Mouse (Mus musculus) heart, embryonic 16.5 days (tissue): Measurements from ENCODE around the gene Gopc. TPM values are rescaled to one million over a fixed set of nuclear protein-coding genes. Genes with fewer than 3 reads are reported as not detected.
A peak's percentile ranks its signal among the peaks of the same experiment; 100 is the strongest.

Source experiments
- ATAC-seq: fragments of 200-750 bp; cut with Nextera tagmentation; replicated peaks from 2 replicates; pipeline ENCODE4 v1.8.0; 2017; ENCODE audit warnings: moderate number of reproducible peaks; ENCODE audit not compliant: insufficient read depth, low FRiP score; ENCODE audit errors: extremely low read depth
- H3K27ac ChIP-seq: fragments of 300-500 bp; sonication (generic); 2 replicates; pipeline ENCODE4 v1.5.1; 2014; ENCODE audit warnings: mild to moderate bottlenecking, low read length, control low read depth, moderate library complexity
- H3K27me3 ChIP-seq: fragments of 300-500 bp; sonication (generic); 2 replicates; pipeline ENCODE4 v1.6.1; 2014; ENCODE audit warnings: low read length, mixed read lengths; ENCODE audit not compliant: control insufficient read depth, insufficient read depth
- H3K36me3 ChIP-seq: fragments of 300-500 bp; sonication (generic); 2 replicates; pipeline ENCODE4 v1.6.1; 2014; ENCODE audit not compliant: control insufficient read depth, insufficient read depth
- H3K4me1 ChIP-seq: fragments of 300-500 bp; sonication (generic); 2 replicates; pipeline ENCODE4 v1.6.1; 2014; ENCODE audit warnings: low read length, mixed read lengths; ENCODE audit not compliant: control insufficient read depth, insufficient read depth
- H3K4me2 ChIP-seq: fragments of 300-500 bp; sonication (generic); 2 replicates; pipeline ENCODE4 v1.6.1; 2014; ENCODE audit warnings: low read depth, mild to moderate bottlenecking, control low read depth, low read length
- H3K4me3 ChIP-seq: fragments of 300-500 bp; sonication (generic); 2 replicates; pipeline ENCODE4 v1.5.1; 2014; ENCODE audit warnings: mild to moderate bottlenecking, control low read depth, low read length
- H3K9ac ChIP-seq: fragments of 300-500 bp; sonication (generic); 2 replicates; pipeline ENCODE4 v1.6.1; 2014; ENCODE audit warnings: low read length, control low read depth
- H3K9me3 ChIP-seq: fragments of 300-500 bp; sonication (generic); replicated peaks from 2 replicates; pipeline ENCODE4 v1.6.1; 2016; ENCODE audit warnings: low read length; ENCODE audit not compliant: control insufficient read depth
- WGBS: fragments of 180-500 bp; shearing (Covaris S2); extraction: QIAGEN DNeasy Blood & Tissue Kit; methylation state at CpG from one replicate; pipeline ENCODE4 v1.1.7; 2014; 5-methylcytosine and 5-hydroxymethylcytosine counted together
- polyA plus RNA-seq: library from polyadenylated mRNA; unstranded; fragments of >200 nt; fragmentation: Nextera tagmentation; extraction: Ambion mirVana; gene quantifications from 2 replicates; pipeline ENCODE4 v1.2.1, GENCODE M21; 2015

Gopc gene
- polyA plus RNA-seq, 1 experiment from 2014 or later, result 14.3 TPM

- Histone ChIP-seq H3K4me2 (no peak overlapping the region), H3K27ac (no peak overlapping the region), H3K4me3 (no peak overlapping the region), H3K4me1 (no peaks in the 10 kb centered on the region), H3K36me3 (no peaks in the 10 kb centered on the region), H3K9ac (no peak overlapping the region), H3K9me3 (no peaks in the 10 kb centered on the region), H3K27me3 (no peaks in the 10 kb centered on the region)
- WGBS, result 84% methylated on average over 3 of the region's 3 CpGs
- no peak for ATAC-seq
Measured at GRCm38 (mm10) chr10:52396647-52397046, 14.7 kb upstream of the Gopc start.

GRCm38 (mm10) chr10:52391208-52391607 lies 9.3 kb upstream of the Gopc start:
- no peak overlapping the region for H3K4me2 ChIP-seq
- H3K36me3 ChIP-seq, result no peaks in the 10 kb centered on the region
- no peaks in the 10 kb centered on the region for H3K4me1 ChIP-seq
- H3K27me3 ChIP-seq, result no peaks in the 10 kb centered on the region
- WGBS, result 62% methylated on average over 2 of the region's 2 CpGs
- ATAC-seq, result no peak
- H3K4me3 ChIP-seq, result no peak overlapping the region
- no peaks in the 10 kb centered on the region for H3K9me3 ChIP-seq
- no peak overlapping the region for H3K9ac ChIP-seq
- no peak overlapping the region for H3K27ac ChIP-seq

GRCm38 (mm10) chr10:52389438-52389837 lies 7.5 kb upstream of the Gopc start:
- Histone ChIP-seq H3K27me3 (no peaks in the 10 kb centered on the region), H3K9ac (no peak overlapping the region), H3K4me2 (no peak overlapping the region), H3K36me3 (no peaks in the 10 kb centered on the region), H3K9me3 (no peaks in the 10 kb centered on the region), H3K4me3 (no peak overlapping the region), H3K4me1 (peaks cover 3% of the 10 kb centered on the region; the same call in 1 of the 2 replicates), H3K27ac (no peak overlapping the region)
- 61% methylated on average over 3 of the region's 3 CpGs for WGBS
- ATAC-seq, result 0 out of 2 replicates have a peak, but pooled peaks have one; percentile 23

GRCm38 (mm10) chr10:52388922-52389430 lies 7.1 kb upstream of the Gopc start, which contains the start of gene Nepn:
TSS of gene Nepn (plus strand) at chr10:52388972.
- 69% methylated on average over 5 of the region's 5 CpGs for WGBS
- Histone ChIP-seq H3K27ac (peak within 1 kb of the TSS; percentile 63), H3K9ac (no peak within 1 kb of the TSS), H3K36me3 (no peaks in the 10 kb centered on the region), H3K4me2 (no peak within 1 kb of the TSS), H3K4me3 (no peak within 1 kb of the TSS), H3K4me1 (peaks cover 3% of the 10 kb centered on the region; the same call in 1 of the 2 replicates), H3K9me3 (no peaks in the 10 kb centered on the region), H3K27me3 (no peaks in the 10 kb centered on the region)
- ATAC-seq, result 0 out of 2 replicates have a peak, but pooled peaks have one; percentile 18

GRCm38 (mm10) chr10:52387192-52387591 lies 5.3 kb upstream of the Gopc start:
- Histone ChIP-seq H3K9ac (no peak overlapping the region), H3K4me2 (no peak overlapping the region), H3K4me3 (no peak overlapping the region), H3K27ac (no peak overlapping the region), H3K36me3 (no peaks in the 10 kb centered on the region), H3K27me3 (no peaks in the 10 kb centered on the region), H3K9me3 (no peaks in the 10 kb centered on the region), H3K4me1 (peaks cover 8% of the 10 kb centered on the region)
- WGBS, result 54% methylated on average over 4 of the region's 4 CpGs
- no peak for ATAC-seq

- H3K4me1 ChIP-seq, result peaks cover 13% of the 10 kb centered on the region
- WGBS, result 36% methylated on average over 8 of the region's 8 CpGs
Measured at GRCm38 (mm10) chr10:52384823-52385610, 3.1 kb upstream of the Gopc start.

GRCm38 (mm10) chr10:52383522-52383921 lies 1.6 kb upstream of the Gopc start:
- Histone ChIP-seq H3K4me2 (no peak overlapping the region), H3K9ac (no peak overlapping the region), H3K36me3 (no peaks in the 10 kb centered on the region), H3K4me1 (peaks cover 14% of the 10 kb centered on the region), H3K27ac (no peak overlapping the region), H3K9me3 (no peaks in the 10 kb centered on the region), H3K4me3 (no peak overlapping the region), H3K27me3 (no peaks in the 10 kb centered on the region)
- 89% methylated on average over 1 of the region's 1 CpGs for WGBS
- ATAC-seq, result no peak

More at GRCm38 (mm10) chr10:52384823-52385610, 3.1 kb upstream of the Gopc start:
- Histone ChIP-seq H3K4me3 (no peak overlapping the region), H3K27ac (no peak overlapping the region), H3K36me3 (no peaks in the 10 kb centered on the region), H3K4me2 (no peak overlapping the region), H3K9me3 (no peaks in the 10 kb centered on the region), H3K9ac (no peak overlapping the region), H3K27me3 (no peaks in the 10 kb centered on the region)
- no peak for ATAC-seq

- no peak for ATAC-seq
- no peaks in the 10 kb centered on the region for H3K36me3 ChIP-seq
- 72% methylated on average over 6 of the region's 6 CpGs for WGBS
- 0 out of 2 replicates have a peak overlapping the region, but pooled peaks have one; percentile 4 for H3K27ac ChIP-seq
- H3K9me3 ChIP-seq, result no peaks in the 10 kb centered on the region
- no peaks in the 10 kb centered on the region for H3K27me3 ChIP-seq
- H3K4me2 ChIP-seq, result peak overlapping the region; percentile 65
- peaks cover 14% of the 10 kb centered on the region for H3K4me1 ChIP-seq
- H3K9ac ChIP-seq, result peak overlapping the region; percentile 95
- peak overlapping the region; percentile 96 for H3K4me3 ChIP-seq
Measured at GRCm38 (mm10) chr10:52383022-52383421, 1.1 kb upstream of the Gopc start.

GRCm38 (mm10) chr10:52381321-52381801 lies 563 bp downstream of the Gopc start:
- Histone ChIP-seq H3K9ac (peak overlapping the region; percentile 95), H3K36me3 (no peaks in the 10 kb centered on the region), H3K4me2 (peak overlapping the region; percentile 93), H3K4me3 (peak overlapping the region; percentile 96), H3K27me3 (no peaks in the 10 kb centered on the region), H3K9me3 (no peaks in the 10 kb centered on the region), H3K4me1 (peaks cover 14% of the 10 kb centered on the region), H3K27ac (peak overlapping the region; percentile 87)
- peak; percentile 37 for ATAC-seq
- under 1% methylated on average over 19 of the region's 19 CpGs for WGBS
